Mouse (Mus musculus) kidney, adult 2 months (tissue): ENCODE data around the gene Syt17. TPM values are rescaled to one million over a fixed set of nuclear protein-coding genes. Genes with fewer than 3 reads are reported as not detected.

ENCODE experiments used
- DNase-seq: peaks from one replicate; pipeline ENCODE4 v3.0.0; 2021
- H3K27ac ChIP-seq: fragments of 200-500 bp; 2 replicates; pipeline ENCODE4 v1.5.1; 2012; ENCODE audit warnings: low read depth, low read length, control low read depth, inconsistent platforms; ENCODE audit not compliant: insufficient read depth
- H3K27me3 ChIP-seq: fragments of 200-500 bp; replicated peaks from 2 replicates; pipeline ENCODE4 v1.6.1; 2012; ENCODE audit warnings: mild to moderate bottlenecking, moderate library complexity, low read length, inconsistent platforms; ENCODE audit not compliant: control insufficient read depth, insufficient read depth
- H3K36me3 ChIP-seq: fragments of 200-500 bp; 2 replicates; pipeline ENCODE4 v1.6.1; 2012; ENCODE audit warnings: mild to moderate bottlenecking, moderate library complexity, low read length, inconsistent platforms; ENCODE audit not compliant: control insufficient read depth, insufficient read depth
- H3K4me1 ChIP-seq: fragments of 200-500 bp; 2 replicates; pipeline ENCODE4 v1.6.1; 2011; ENCODE audit warnings: low read length; ENCODE audit not compliant: control insufficient read depth, insufficient read depth
- H3K4me3 ChIP-seq: fragments of 200-500 bp; 2 replicates; pipeline ENCODE4 v1.5.1; 2011; ENCODE audit warnings: mild to moderate bottlenecking, low read depth, low read length, control low read depth; ENCODE audit not compliant: insufficient read depth
- CTCF ChIP-seq: fragments of 200-500 bp; conservative IDR thresholded peaks from 2 replicates; pipeline ENCODE4 v1.5.1; 2011; ENCODE audit warnings: low read depth, mild to moderate bottlenecking, control low read depth, low read length, moderate library complexity, mixed read lengths; ENCODE audit not compliant: insufficient read depth, insufficient read length
- POLR2A ChIP-seq: fragments of 200-500 bp; IDR thresholded peaks from one replicate; pipeline ENCODE4 v1.6.1; 2011; ENCODE audit warnings: low read depth, low read length, control low read depth
- WGBS: fragments of 180-500 bp; shearing (Covaris S2); methylation state at CpG from one replicate; pipeline ENCODE4 v1.1.7; 2018; 5-methylcytosine and 5-hydroxymethylcytosine counted together
- polyA plus RNA-seq: library from polyadenylated mRNA; depleted of rRNA; stranded (reverse); fragments of >200 nt; gene quantifications from 2 replicates; pipeline ENCODE4 v1.2.3, GENCODE M21; 2012

The Syt17 gene
- polyA plus RNA-seq, 1 experiment: 10.6 TPM

DNA sequence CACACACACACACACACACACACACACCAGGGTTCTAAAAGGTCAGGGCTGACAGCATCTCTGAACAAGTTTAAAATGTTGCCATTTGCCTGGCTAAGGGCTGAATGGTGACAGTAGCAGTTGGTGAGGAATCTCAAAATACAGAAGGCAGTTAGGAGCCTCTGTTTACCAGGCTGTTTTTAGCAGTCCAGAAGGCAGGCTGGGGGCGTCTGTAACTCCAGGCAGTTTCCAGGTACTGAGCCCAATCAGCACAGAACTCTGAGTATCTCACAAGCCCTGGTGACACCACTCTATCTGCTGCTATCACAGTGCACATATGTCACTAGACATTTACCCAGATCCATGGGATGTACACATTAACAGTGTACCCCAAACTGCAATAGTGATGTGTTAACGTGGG, 19.1 kb downstream of the Syt17 start:
- TF ChIP-seq CTCF (no peak), POLR2A (no peak)

DNA sequence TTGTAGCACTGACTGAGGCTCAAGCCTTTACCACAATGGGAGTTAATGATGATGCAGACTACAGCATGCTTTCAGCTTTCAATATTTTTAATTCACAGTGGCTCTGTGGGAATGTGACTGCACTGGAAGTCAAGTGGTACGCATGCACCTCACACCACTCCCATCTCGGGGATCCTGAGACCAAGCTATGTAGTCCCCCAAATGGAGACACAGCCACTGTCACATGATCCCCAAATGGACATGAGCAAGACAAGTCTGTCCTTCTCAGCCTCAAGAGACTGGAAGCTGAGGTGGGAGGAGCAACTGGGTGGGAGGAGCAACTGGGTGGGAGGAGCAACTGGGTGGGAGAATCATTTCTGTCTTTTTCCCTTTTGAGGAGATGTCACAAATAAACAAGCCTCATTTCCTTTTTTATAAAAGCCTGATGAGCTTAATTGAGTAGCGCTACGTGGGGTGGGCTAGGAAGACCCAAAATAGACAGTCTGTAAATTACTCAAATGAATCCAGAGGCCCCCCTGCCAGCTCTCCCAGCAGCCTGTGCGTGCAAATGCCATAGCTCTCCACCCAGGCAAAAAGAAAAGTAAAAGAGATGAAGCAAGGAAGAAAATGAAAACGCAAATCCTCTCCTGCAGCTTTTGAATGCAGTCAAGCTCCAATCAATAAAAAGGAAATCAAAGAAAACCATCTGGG, 28.4 kb downstream of the Syt17 start:
- no peak for DNase-seq
- Histone ChIP-seq H3K4me3 (no peak overlapping the region), H3K27ac (no peak overlapping the region), H3K4me1 (no peaks in the 10 kb centered on the region), H3K27me3 (no peaks in the 10 kb centered on the region), H3K36me3 (no peaks in the 10 kb centered on the region)
- TF ChIP-seq CTCF: no peak
- 66% methylated on average over 6 of the region's 6 CpGs for WGBS

More for the DNA sequence above, 19.1 kb downstream of the Syt17 start:
- H3K36me3 ChIP-seq: no peaks in the 10 kb centered on the region
- 67% methylated on average over 2 of the region's 2 CpGs for WGBS
- no peaks in the 10 kb centered on the region for H3K4me1 ChIP-seq
- H3K27ac ChIP-seq: no peak overlapping the region
- no peak for DNase-seq
- H3K27me3 ChIP-seq: no peaks in the 10 kb centered on the region
- H3K4me3 ChIP-seq: no peak overlapping the region

DNA sequence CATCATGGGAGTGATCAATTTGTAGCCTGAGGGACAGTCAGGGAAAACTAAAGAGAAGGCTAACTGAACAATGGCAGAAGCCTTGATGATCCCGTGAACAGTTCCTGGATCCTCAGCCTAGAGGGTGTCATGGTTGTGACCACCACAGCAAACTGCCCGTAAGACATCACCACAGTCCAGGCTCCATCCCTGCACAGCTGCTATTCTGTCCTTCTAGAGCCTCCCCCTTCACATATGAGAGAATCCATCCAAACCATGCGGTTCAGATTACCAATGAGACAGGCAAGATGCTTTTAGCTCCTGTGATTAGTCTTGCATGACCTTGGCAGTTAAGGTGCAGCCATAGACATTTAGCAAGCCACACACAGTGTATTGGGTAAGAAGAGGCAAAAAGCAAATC, 33.8 kb downstream of the Syt17 start:
- H3K4me1 ChIP-seq: no peaks in the 10 kb centered on the region
- no peak overlapping the region for H3K4me3 ChIP-seq
- no peaks in the 10 kb centered on the region for H3K27me3 ChIP-seq
- H3K36me3 ChIP-seq: no peaks in the 10 kb centered on the region
- WGBS: 50% methylated on average over 3 of the region's 3 CpGs
- H3K27ac ChIP-seq: no peak overlapping the region
- no peak for TF ChIP-seq POLR2A
- no peak for TF ChIP-seq CTCF
- DNase-seq: no peak

DNA sequence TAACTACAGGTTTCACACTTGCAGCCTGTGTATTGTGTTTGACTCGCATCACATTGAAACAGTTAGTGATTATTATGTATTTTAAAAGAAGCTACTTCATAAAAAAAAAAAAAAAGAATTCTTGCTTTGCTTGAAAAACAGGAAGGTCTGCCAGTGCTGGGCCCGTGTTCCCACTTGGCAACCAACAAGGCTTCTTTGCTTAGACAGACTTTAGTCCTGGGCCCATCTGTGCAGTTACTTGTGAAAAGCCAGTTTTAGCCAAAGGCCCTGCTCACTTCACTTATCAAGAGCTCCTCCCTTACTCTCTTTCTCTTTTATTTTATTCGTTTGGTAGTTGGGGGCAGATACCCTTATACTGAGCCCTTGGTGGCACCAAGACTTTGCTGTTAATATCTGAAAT, 36.1 kb downstream of the Syt17 start:
- Histone ChIP-seq H3K4me3 (no peak overlapping the region), H3K27me3 (no peaks in the 10 kb centered on the region), H3K36me3 (no peaks in the 10 kb centered on the region), H3K27ac (no peak overlapping the region), H3K4me1 (no peaks in the 10 kb centered on the region)
- 71% methylated on average over 3 of the region's 3 CpGs for WGBS
- TF ChIP-seq CTCF (no peak), POLR2A (no peak)
- DNase-seq: no peak

DNA sequence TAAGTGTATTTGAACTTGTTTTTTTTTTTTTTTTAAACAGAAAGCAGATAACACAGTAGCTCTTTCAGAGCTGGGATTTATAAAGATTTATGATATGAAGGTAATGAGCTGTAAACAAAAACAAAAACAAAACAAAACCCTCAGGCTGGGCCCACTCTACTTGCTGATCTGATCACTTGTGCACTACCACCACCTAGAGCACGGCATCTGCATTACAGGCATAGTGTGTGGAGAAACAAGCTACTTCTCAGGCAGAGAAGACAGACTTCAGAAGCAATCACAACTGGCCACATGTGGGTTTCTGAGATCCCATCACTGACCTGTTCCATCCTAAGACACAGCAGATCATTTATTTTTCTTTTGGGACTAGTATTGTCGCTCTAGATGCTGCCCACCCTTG, 38.6 kb downstream of the Syt17 start:
- H3K4me3 ChIP-seq: no peak overlapping the region
- no peak overlapping the region for H3K27ac ChIP-seq
- no peaks in the 10 kb centered on the region; the same call in 1 of the 2 replicates for H3K36me3 ChIP-seq
- H3K4me1 ChIP-seq: no peaks in the 10 kb centered on the region
- no peaks in the 10 kb centered on the region for H3K27me3 ChIP-seq
- 23% methylated on average over 2 of the region's 2 CpGs for WGBS
- peak; percentile 3 for DNase-seq
- peak; percentile 74 for TF ChIP-seq CTCF
- TF ChIP-seq POLR2A: no peak

DNA sequence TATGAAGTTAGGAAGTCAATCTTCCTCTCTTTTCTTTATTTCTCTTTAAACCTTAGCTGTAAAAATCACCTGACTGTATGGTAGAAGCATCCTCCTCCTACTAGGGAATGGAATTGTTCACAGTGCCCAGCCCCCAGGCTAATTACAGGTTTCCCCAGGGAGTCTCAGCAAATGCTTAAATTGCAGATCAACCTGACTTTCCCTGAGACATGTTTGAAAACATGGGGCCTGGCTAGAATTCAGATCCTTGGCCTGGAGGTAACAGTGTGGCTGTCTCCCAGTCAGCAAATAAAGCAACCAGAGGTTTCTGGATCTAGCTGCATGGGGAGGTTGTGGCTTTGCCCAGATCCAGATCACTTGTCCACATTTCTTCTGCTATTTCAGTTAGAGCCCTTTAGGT, 42.8 kb downstream of the Syt17 start:
- no peak overlapping the region for H3K4me3 ChIP-seq
- H3K27me3 ChIP-seq: no peaks in the 10 kb centered on the region
- peak; percentile 21 for DNase-seq
- no peaks in the 10 kb centered on the region for H3K4me1 ChIP-seq
- TF ChIP-seq CTCF (no peak), POLR2A (no peak)
- no peak overlapping the region for H3K27ac ChIP-seq
- H3K36me3 ChIP-seq: no peaks in the 10 kb centered on the region; the same call in 1 of the 2 replicates

DNA sequence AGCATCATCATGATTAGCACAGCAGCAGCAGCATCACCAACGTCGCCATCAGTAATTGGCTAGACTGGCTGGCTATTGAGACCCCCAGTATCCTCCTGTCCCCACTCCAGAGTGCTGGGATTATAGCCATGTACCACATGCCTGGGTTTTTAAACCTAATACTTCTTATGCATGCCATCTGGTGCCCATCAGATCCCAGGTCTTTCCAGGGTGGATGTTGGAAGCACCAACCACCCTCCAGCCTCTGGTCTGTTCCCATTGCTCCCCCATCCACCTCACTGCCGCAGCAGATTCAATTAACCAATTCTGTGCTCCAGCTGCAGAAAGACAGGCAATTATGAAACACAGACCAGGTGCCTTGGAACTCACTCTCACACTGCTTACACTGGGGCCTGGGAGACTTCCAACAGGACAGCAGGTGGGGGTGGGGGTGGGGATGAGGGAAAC, 45.4 kb downstream of the Syt17 start:
- no peak overlapping the region for H3K27ac ChIP-seq
- TF ChIP-seq CTCF (no peak), POLR2A (no peak)

DNA sequence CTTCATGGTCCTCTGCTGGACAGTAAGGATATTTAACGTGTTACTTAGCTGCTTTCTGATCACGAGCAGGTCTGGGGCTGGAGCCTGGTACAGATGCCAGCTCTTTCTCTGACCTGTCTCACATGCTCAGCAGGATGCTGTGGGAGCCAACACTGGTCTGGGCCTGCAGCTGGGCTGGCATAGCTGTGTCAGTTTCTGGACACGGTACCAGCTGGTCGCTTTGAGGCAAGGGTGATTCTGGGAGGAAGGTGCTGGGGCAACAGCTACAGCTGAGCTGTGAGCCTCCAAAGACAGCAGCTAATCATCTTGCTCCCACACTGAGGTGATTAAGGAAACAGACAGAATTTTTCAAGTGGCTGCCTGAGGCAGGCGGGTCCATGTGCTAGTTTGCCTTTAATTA, 46.1 kb downstream of the Syt17 start:
- TF ChIP-seq POLR2A (no peak), CTCF (no peak)
- DNase-seq: no peak
- H3K27me3 ChIP-seq: no peaks in the 10 kb centered on the region
- WGBS: 71% methylated on average over 5 of the region's 5 CpGs
- H3K4me3 ChIP-seq: no peak overlapping the region
- H3K36me3 ChIP-seq: no peaks in the 10 kb centered on the region; the same call in 1 of the 2 replicates
- H3K27ac ChIP-seq: no peak overlapping the region
- H3K4me1 ChIP-seq: no peaks in the 10 kb centered on the region

More for the DNA sequence above, 45.4 kb downstream of the Syt17 start:
- Histone ChIP-seq H3K4me3 (no peak overlapping the region), H3K36me3 (no peaks in the 10 kb centered on the region; the same call in 1 of the 2 replicates), H3K4me1 (no peaks in the 10 kb centered on the region), H3K27me3 (no peaks in the 10 kb centered on the region)
- WGBS: 74% methylated on average over 3 of the region's 3 CpGs
- no peak for DNase-seq
